Mouse (Mus musculus): ENCODE measurements around the gene Gucy2f. TPM values are rescaled to one million over a fixed set of nuclear protein-coding genes. Genes with fewer than 3 reads are reported as not detected.

Gucy2f gene
- polyA plus RNA-seq, 1 experiment from 2014 or later = 0.03 TPM

DNA sequence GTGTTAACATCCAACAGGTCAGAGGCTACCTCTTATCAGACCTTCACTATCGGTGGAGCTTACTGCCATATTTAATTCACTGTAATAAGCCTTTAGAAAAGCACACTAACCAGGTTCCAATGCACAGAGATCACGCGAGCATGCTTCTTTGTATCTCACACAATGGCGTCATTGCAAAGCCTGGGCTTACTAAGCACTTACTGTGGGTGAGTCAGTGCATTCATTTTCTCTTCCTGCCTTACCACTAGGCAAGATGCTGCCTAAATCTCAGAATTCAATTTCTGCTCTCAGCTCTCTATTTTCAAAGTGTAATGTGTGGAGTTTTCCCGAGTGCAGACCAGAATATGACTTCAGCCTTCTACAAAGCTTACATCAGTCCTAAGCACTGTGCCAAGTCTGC is 101.2 kb downstream of the Gucy2f start:
- Histone ChIP-seq H3K27ac (ENCODE audit: low read length) (no peak overlapping the region), H3K4me2 (ENCODE audit: low read depth, low read length) (no peak overlapping the region), H3K9ac (ENCODE audit: low read length) (no peak overlapping the region), H3K4me1 (ENCODE audit: control insufficient read depth, insufficient read depth, low read length) (no peaks in the 10 kb centered on the region), H3K4me3 (replicated peaks; ENCODE audit: low read length) (no peak overlapping the region), H3K9me3 (replicated peaks; ENCODE audit: control insufficient read depth, low read length) (no peaks in the 10 kb centered on the region), H3K27me3 (ENCODE audit: control insufficient read depth, insufficient read depth, low read length) (no peaks in the 10 kb centered on the region; the same call in 1 of the 2 replicates), H3K36me3 (ENCODE audit: control insufficient read depth, insufficient read depth, low read length) (no peaks in the 10 kb centered on the region)
- ATAC-seq (ENCODE audit: insufficient read depth, low FRiP score) = no peak
- 76% methylated on average over 5 of the region's 5 CpGs for WGBS

DNA sequence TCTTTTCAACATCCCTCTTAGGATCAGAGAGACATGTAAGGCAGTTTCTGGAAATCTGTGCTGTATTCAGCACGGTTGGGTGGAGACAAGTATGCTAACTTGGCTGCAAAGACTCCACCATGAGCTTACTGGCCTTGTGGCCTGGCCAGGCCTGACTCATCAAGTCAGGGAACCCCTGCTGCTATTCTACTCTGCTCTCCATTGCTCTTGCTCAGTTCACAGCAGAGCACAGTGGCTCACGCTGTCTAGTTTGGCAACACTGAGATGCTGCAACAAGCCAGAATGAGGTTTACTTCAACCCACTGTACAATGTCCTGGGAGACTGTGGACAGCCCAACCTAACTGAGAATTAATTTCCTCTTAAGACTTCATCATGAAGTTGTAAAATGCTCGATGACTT is 134.1 kb downstream of the Gucy2f start:
- no peaks in the 10 kb centered on the region for H3K9me3 ChIP-seq (replicated peaks; ENCODE audit: control insufficient read depth, low read length)
- H3K4me3 ChIP-seq (replicated peaks; ENCODE audit: low read length) = no peak overlapping the region
- no peak overlapping the region for H3K9ac ChIP-seq (ENCODE audit: low read length)
- no peak overlapping the region for H3K27ac ChIP-seq (ENCODE audit: low read length)
- H3K36me3 ChIP-seq (ENCODE audit: control insufficient read depth, insufficient read depth, low read length) = no peaks in the 10 kb centered on the region
- 72% methylated on average over 3 of the region's 3 CpGs for WGBS
- no peak overlapping the region for H3K4me2 ChIP-seq (ENCODE audit: low read depth, low read length)
- ATAC-seq (ENCODE audit: insufficient read depth, low FRiP score) = no peak
- no peaks in the 10 kb centered on the region for H3K4me1 ChIP-seq (ENCODE audit: control insufficient read depth, insufficient read depth, low read length)
- peaks cover under 1% of the 10 kb centered on the region; the same call in 1 of the 2 replicates for H3K27me3 ChIP-seq (ENCODE audit: control insufficient read depth, insufficient read depth, low read length)

Other genes with a start within 250 kb of the Gucy2f start
- 23.7 and 25.7 TPM in 2 replicates for gene Nxt2, start 29.8 kb upstream of the Gucy2f start, polyA plus RNA-seq (2015; fragmentation: Nextera tagmentation; extraction: Ambion mirVana)
- gene Kcne1l, start 109.4 kb upstream of the Gucy2f start, polyA plus RNA-seq (2015; fragmentation: Nextera tagmentation; extraction: Ambion mirVana) = 30.8 and 34.1 TPM in 2 replicates
- 13.8 and 14.6 TPM in 2 replicates for gene Acsl4, start 193.6 kb upstream of the Gucy2f start, polyA plus RNA-seq (2015; fragmentation: Nextera tagmentation; extraction: Ambion mirVana)